Mouse (Mus musculus) heart, adult 9 months (tissue): Measurements from ENCODE around the gene Rbms3.
A peak's percentile ranks its signal among the peaks of the same experiment; 100 is the strongest.

Experiments
- DNase-seq, 2 experiments: peaks; one replicate each; pipeline ENCODE4 v3.0.0; 2022; ENCODE audit warnings: low spot score in 2 of 2

The Rbms3 gene

GRCm38 (mm10) chr9:117187116-117188034 lies 442.3 kb downstream of the Rbms3 start:
- no peak for DNase-seq

- no peak for DNase-seq
Observed at GRCm38 (mm10) chr9:117180658-117181057, 449.1 kb downstream of the Rbms3 start.

GRCm38 (mm10) chr9:117178366-117178765 lies 451.3 kb downstream of the Rbms3 start:
- no peak for DNase-seq

GRCm38 (mm10) chr9:117172526-117172925 lies 457.2 kb downstream of the Rbms3 start:
- no peak for DNase-seq

- DNase-seq = no peak
Observed at GRCm38 (mm10) chr9:117169196-117169595, 460.5 kb downstream of the Rbms3 start.

- DNase-seq = peak; percentile 17 to 34
Observed at GRCm38 (mm10) chr9:117163143-117163542, 466.6 kb downstream of the Rbms3 start.

GRCm38 (mm10) chr9:117161150-117161549 lies 468.6 kb downstream of the Rbms3 start:
- DNase-seq = no peak

- DNase-seq = no peak
Observed at GRCm38 (mm10) chr9:117156330-117156905, 473.3 kb downstream of the Rbms3 start.

- no peak for DNase-seq
Observed at GRCm38 (mm10) chr9:117154590-117154989, 475.1 kb downstream of the Rbms3 start.

GRCm38 (mm10) chr9:117153686-117154274 lies 475.9 kb downstream of the Rbms3 start:
- peak; percentile 13 to 21 for DNase-seq

- DNase-seq = no peak
Observed at GRCm38 (mm10) chr9:117151951-117152350, 477.8 kb downstream of the Rbms3 start.

- DNase-seq = peak in 1 of 2 experiments; percentile 21
Observed at GRCm38 (mm10) chr9:117144057-117144723, 485.5 kb downstream of the Rbms3 start.

- DNase-seq = no peak
Observed at GRCm38 (mm10) chr9:117139971-117140370, 489.7 kb downstream of the Rbms3 start.

GRCm38 (mm10) chr9:117136410-117136809 lies 493.3 kb downstream of the Rbms3 start:
- DNase-seq = no peak

GRCm38 (mm10) chr9:117134043-117134442 lies 495.7 kb downstream of the Rbms3 start:
- no peak for DNase-seq

GRCm38 (mm10) chr9:117126816-117127215 lies 502.9 kb downstream of the Rbms3 start:
- no peak for DNase-seq

GRCm38 (mm10) chr9:117125844-117126243 lies 503.9 kb downstream of the Rbms3 start:
- DNase-seq = no peak

GRCm38 (mm10) chr9:117121572-117121971 lies 508.1 kb downstream of the Rbms3 start:
- no peak for DNase-seq

GRCm38 (mm10) chr9:117117181-117117729 lies 512.5 kb downstream of the Rbms3 start:
- DNase-seq = no peak

- no peak for DNase-seq
Observed at GRCm38 (mm10) chr9:117115609-117116008, 514.1 kb downstream of the Rbms3 start.

GRCm38 (mm10) chr9:117113592-117113991 lies 516.1 kb downstream of the Rbms3 start:
- DNase-seq = no peak

GRCm38 (mm10) chr9:117107926-117108325 lies 521.8 kb downstream of the Rbms3 start:
- DNase-seq = no peak
